Mouse (Mus musculus) cortical plate, adult 2 months (tissue): ENCODE data around the gene Gpr61. TPM values are rescaled to one million over a fixed set of nuclear protein-coding genes. Genes with fewer than 3 reads are reported as not detected.

ENCODE experiments used
- H3K27ac ChIP-seq: fragments of 200-500 bp; 2 replicates; pipeline ENCODE4 v1.5.1; 2012; ENCODE audit warnings: low read length, control low read depth, inconsistent platforms; ENCODE audit not compliant: insufficient read depth
- H3K4me1 ChIP-seq: fragments of 200-500 bp; 2 replicates; pipeline ENCODE4 v1.6.1; 2011; ENCODE audit warnings: low read length; ENCODE audit not compliant: control insufficient read depth, insufficient read depth
- H3K4me3 ChIP-seq: fragments of 200-500 bp; 2 replicates; pipeline ENCODE4 v1.5.1; 2011; ENCODE audit warnings: mild to moderate bottlenecking, low read length, control low read depth; ENCODE audit not compliant: insufficient read depth
- CTCF ChIP-seq: fragments of 200-500 bp; IDR thresholded peaks from 2 replicates; pipeline ENCODE4 v1.5.1; 2011; ENCODE audit warnings: mild to moderate bottlenecking, control low read depth, low read length; ENCODE audit not compliant: insufficient read depth; ENCODE audit errors: extremely low read depth
- POLR2A ChIP-seq: fragments of 200-500 bp; IDR thresholded peaks from 2 replicates; pipeline ENCODE4 v1.6.1; 2011; ENCODE audit warnings: mild to moderate bottlenecking, low read length, control low read depth; ENCODE audit not compliant: insufficient read depth; ENCODE audit errors: extremely low read depth
- polyA plus RNA-seq: library from polyadenylated mRNA; depleted of rRNA; stranded (reverse); fragments of >200 nt; gene quantifications from 2 replicates; pipeline ENCODE4 v1.2.3, GENCODE M21; 2012; rRNA removed

Gene Gpr61
- 12.3 and 13.2 TPM in 2 replicates for polyA plus RNA-seq

DNA sequence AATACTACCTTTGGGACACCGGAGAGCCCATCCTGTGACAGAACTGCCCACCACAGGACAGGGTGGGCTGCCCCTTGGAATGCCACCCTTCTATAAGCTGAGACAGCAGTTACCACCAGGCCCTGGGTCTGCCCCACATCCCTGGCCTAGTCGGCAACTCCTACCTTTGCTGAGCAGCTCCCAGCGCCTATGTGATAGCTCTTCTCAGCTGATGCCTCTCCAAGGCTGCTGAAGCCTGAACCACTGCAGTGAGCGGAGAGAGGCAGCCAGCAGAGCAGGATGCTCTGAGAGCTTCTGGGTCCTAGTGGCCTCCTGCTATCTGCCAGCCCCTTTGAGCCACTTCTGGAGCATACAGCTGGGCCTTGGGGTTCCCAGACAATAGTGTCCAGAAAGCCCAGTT is at the start of gene Gpr61:
Gene Gpr61 (minus strand): TSS at position 227 of the 400 bp plus-strand sequence.
- peak within 1 kb of the TSS; percentile 79 for H3K4me3 ChIP-seq
- H3K27ac ChIP-seq: peak within 1 kb of the TSS; percentile 83
- H3K4me1 ChIP-seq: peaks cover 12% of the 10 kb centered on the region
- TF ChIP-seq POLR2A (peak; percentile 97), CTCF (no peak)

DNA sequence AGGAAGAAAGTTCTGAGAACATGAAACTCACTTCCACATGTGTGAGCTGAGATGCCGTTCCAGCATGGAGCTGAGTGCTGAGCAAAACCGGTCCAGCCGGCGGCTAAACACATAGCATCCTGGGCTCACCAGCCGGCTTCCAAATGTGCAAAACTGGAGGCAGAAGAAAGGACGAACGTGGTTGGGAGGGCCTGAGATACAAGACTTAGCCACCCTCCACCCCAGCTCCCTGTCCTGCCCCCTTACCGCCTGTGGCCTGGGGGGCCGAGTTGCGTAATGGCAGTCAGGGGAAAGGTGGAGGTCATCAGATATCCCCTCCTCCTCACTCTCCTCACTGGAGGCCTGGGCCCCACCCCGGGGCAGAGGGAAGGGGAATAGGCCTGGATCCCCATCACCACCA is 49.8 kb upstream of the Gpr61 start:
- no peak overlapping the region for H3K4me3 ChIP-seq
- H3K4me1 ChIP-seq: peaks cover 5% of the 10 kb centered on the region
- H3K27ac ChIP-seq: no peak overlapping the region
- TF ChIP-seq CTCF (no peak), POLR2A (no peak)

DNA sequence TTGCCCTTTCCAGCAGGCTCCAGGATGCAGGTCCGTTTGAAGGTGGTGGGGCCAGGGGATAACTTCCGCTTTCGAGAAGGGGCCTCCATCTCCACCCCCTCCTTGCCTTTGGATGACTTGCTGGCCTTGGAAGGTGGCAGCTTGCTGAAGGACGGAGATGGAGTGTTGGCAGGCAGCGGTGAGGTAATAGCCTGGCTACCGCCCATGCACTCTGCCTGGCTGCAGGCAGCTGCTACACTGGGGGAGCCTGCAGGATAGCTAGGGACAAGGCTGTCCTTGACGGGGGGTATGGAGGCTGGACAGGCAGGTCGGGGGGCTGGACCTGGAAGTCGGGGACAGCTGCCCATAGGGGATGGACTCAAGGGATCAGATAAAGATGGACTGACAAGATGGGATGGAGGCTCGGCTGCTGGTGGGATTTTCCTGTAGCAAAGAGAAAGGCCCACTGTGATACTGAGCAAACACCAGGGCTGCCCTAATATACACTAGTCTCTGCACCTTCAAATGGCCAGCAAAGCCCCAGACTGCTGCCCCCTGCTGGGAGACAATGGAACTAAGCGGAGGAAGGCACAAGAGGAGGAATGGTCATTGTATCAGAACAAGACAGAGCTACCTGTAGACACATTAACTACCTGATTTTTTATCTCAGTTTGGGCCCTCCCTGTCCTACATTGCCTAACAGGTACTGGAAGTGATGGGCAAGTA is 49.1 kb upstream of the Gpr61 start:
- Histone ChIP-seq H3K4me1 (peaks cover 5% of the 10 kb centered on the region), H3K27ac (peak overlapping the region; percentile 20; the same call in 1 of the 2 replicates), H3K4me3 (no peak overlapping the region)
- TF ChIP-seq CTCF (peak; percentile 81), POLR2A (no peak)

DNA sequence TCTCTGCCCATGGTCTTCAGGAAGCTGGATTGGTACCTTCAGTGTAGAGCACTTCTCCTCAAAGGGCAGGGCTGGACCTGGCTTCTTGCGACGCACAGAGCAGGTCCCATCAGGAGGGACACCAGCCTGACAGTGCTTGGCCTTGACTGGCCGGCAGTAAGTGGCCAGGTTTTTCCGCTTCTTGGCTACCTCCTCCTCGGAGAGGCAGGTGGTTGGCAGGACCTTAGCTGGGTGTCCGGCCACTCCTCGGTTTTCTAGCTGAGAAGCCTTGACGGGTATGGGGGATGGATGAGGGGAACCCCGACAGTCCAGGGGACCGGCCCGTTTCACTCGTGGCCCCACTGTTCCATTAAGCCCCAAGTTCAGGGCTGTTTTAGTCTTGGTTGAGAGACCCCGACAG is 48.5 kb upstream of the Gpr61 start:
- H3K27ac ChIP-seq: peak overlapping the region; percentile 20; the same call in 1 of the 2 replicates
- peaks cover 5% of the 10 kb centered on the region for H3K4me1 ChIP-seq
- no peak overlapping the region for H3K4me3 ChIP-seq
- TF ChIP-seq POLR2A: no peak
- no peak for TF ChIP-seq CTCF

DNA sequence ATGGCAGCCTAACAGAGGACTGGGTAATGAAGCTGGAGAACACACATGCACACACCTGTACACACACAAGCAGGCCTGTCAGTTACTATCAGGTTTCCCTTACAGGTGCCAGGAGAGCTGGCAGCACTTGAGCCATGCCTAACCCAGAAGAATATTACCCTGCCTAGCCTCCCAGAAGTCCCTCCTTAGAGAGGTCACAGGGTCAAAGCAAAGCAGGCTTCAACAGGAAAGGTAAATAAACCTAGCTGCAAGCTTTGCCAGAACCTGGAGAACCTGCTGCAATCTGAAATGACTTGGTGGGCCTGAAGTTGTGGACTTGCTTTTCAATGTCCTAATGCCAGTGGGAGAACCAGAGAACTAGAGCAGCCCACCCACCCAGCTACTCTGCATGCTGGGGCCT is 47.8 kb upstream of the Gpr61 start:
- Histone ChIP-seq H3K27ac (no peak overlapping the region), H3K4me1 (peaks cover 7% of the 10 kb centered on the region)
- no peak for TF ChIP-seq POLR2A
- no peak for TF ChIP-seq CTCF

DNA sequence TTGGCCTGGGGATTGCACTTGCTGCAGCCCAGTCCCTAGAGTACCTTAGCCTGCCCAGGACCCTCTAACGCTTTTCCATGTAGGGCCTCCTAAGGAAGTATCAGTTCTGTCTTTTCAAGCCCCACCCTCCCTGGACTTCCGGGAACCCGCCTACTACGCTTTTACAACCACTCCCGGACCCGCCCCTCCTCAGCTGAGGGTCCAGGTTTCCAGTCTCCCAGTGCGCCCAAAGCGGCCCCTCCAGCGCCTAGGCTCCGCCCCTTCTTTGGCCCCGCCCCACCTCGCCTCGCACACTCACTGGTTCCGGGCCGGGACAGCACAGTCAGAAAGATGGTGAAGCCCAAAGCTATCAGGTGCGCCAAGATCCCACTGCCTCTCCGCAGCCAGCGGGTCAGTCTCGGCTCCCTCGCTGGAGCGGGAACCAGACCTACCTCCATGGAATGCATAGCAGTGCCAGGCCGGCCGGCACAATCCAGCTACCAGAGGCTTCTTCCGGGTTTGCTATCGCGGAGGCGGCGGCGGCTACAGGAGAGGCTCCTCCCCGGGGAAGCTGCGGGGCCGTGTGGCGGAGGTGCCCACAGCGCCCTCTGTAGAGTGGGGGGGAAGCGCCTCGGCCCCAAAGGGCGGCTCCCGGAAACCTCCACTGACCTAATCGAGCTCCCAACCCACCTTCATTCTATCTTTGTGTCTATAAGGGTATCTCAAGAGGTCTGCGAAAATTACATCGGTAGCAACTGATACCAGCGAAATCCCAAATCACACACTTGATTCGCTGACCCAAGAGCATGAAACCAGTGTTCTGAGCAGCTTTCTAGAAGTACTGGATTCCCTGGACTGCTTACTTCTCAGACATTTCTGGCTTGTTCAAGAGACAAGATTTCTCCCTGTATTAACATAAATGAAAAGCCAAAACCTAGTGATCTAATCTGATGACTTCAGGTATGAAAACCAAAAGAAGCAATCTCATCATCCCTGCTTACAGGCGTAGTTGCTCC is 45.9 kb upstream of the Gpr61 start, which contains the start of gene Cyb561d1:
Gene Cyb561d1 (minus strand): TSS at position 884 of the 995 bp plus-strand sequence.
- Histone ChIP-seq H3K4me1 (peaks cover 11% of the 10 kb centered on the region), H3K27ac (peak within 1 kb of the TSS; percentile 81), H3K4me3 (peak within 1 kb of the TSS; percentile 79)
- TF ChIP-seq POLR2A: peak; percentile 68
- TF ChIP-seq CTCF: no peak; the same call in 1 of the 2 replicates

More for the DNA sequence above, 47.8 kb upstream of the Gpr61 start:
- no peak overlapping the region for H3K4me3 ChIP-seq

DNA sequence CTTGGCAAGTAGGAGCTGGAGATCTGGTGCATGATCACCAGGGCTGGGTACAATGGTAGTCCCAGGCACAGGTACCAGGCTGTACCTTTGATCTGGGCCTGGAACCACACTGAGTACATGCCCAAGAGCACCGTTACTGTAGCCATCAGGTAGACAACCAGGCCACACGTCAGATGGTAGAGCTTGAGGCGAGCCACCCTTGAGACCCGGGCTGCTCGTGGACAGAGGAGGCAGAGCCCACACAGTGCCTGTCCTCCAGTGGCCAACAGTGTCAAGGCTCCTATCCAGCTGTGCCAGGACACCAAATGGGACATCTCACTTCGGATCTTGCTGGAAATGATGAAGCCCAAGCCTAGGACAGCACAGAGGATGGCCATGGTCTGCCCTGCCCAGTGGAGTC is 44.5 kb upstream of the Gpr61 start:
- TF ChIP-seq POLR2A: no peak
- TF ChIP-seq CTCF: no peak
- Histone ChIP-seq H3K27ac (no peak overlapping the region), H3K4me3 (no peak overlapping the region; the same call in 1 of the 2 replicates), H3K4me1 (peaks cover 11% of the 10 kb centered on the region)

DNA sequence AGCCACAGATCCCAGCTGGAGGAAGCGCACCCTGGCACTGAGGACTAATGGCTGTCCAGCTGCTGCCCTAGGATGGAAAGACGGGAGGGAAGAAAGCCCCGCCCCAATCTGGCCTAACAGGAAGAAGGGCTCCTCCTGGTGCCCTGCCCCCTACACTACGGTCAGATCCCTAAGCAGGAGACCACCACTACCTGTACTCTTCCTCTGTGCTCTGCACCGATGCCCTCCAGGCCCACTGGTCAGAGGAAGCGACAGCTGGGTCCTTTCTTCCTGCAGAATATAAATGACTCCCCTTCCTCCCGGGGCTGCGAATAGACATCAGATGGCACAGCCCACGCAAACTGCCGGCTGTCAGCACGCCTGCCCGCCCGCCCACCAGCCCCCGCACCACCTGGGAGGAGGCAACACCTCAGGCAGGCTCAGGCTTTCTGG is 42.4 kb upstream of the Gpr61 start:
- TF ChIP-seq CTCF: no peak
- no peak; the same call in 1 of the 2 replicates for TF ChIP-seq POLR2A
- peaks cover 13% of the 10 kb centered on the region for H3K4me1 ChIP-seq
- peak overlapping the region; percentile 97 for H3K27ac ChIP-seq
- H3K4me3 ChIP-seq: peak overlapping the region; percentile 18

DNA sequence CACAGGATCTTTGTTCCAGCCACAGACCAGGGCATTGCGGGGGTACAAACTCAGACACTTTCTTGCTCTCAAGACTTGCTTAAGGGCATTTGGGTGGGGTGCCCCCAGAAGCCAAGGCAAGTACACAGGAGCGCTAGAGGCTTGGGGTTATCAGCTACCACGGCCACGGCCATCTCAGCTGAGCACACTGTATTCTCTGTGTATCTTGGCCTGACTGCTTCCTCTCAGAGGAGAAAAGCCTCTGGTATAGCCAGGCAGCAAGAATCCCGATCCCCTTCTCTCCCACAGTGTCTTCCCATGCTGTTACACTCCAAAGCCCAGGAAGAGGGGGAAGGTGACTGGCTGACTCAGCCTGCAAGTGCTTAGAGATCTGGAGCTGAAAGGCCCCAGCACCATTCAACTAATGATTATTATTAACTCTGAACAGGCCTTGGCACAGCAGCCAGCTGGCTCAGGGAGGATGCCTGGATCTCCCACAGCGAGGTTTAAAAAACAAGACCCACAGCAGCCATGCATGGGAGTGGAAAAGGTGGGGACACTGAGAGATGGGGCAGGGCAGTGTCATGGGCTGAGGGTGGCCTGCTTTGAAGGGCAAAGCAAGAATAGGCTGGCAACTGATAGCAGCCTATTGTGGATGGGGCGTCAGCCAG is 41.4 kb upstream of the Gpr61 start:
- Histone ChIP-seq H3K4me1 (peaks cover 10% of the 10 kb centered on the region), H3K4me3 (no peak overlapping the region), H3K27ac (peak overlapping the region; percentile 97)
- TF ChIP-seq POLR2A (peak; percentile 17; the same call in 1 of the 2 replicates), CTCF (no peak)
